Mouse (Mus musculus): ENCODE measurements around the gene Rps15.

- TF ChIP-seq EP300 (optimal IDR thresholded peaks at IDR 0.05) (no peak), CTCF (IDR thresholded peaks at IDR 0.05; ENCODE audit: low read depth) (no peak)
Observed at GRCm38 (mm10) chr10:80279273-80279672, 13.0 kb upstream of the Rps15 start.
